Mouse (Mus musculus): ENCODE data around the gene Psme3.

DNA sequence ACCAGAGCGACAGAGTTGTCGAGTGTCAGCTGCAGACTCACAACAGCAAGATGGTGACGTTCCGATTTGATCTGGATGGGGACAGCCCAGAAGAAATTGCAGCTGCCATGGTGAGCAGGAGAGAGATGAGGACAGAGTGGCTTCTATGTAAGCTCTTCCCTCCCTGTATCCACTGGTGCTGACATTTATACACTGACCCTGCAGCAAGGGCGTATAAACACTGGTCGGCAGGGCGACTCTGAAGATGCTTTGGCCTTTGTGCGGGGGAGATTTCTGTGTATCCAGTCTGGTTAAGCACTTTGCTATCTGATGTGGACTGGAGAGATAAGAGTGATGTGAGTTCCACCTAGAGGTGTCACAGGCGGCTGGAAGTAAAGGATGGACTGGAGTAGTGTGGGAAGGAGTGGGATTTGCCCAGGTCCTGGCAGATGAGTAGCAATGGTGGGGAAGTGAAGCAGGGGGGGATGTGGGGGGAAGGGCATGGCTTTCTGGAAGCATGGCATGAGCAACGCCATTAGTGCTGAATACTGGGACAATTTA, 46.4 kb upstream of the Psme3 start:
- TF ChIP-seq POLR2A (IDR thresholded peaks at IDR 0.05; ENCODE audit: control insufficient read depth, extremely low read depth, insufficient read depth, low read length, poor library complexity) (no peak), CTCF (IDR thresholded peaks at IDR 0.05; ENCODE audit: borderline replicate concordance, control insufficient read depth, extremely low read depth, insufficient read depth, low read length, poor library complexity) (no peak)
